Mouse (Mus musculus): ENCODE measurements around the gene Sptb.
A peak's percentile ranks its signal among the peaks of the same experiment; 100 is the strongest.

The Sptb gene

GRCm38 (mm10) chr12:76574815-76575214 lies 135.5 kb downstream of the Sptb start:
- no peak for DNase-seq (ENCODE audit: low spot score)

- no peak for DNase-seq (ENCODE audit: low spot score)
Measured at GRCm38 (mm10) chr12:76573381-76573780, 137.0 kb downstream of the Sptb start.

DNA sequence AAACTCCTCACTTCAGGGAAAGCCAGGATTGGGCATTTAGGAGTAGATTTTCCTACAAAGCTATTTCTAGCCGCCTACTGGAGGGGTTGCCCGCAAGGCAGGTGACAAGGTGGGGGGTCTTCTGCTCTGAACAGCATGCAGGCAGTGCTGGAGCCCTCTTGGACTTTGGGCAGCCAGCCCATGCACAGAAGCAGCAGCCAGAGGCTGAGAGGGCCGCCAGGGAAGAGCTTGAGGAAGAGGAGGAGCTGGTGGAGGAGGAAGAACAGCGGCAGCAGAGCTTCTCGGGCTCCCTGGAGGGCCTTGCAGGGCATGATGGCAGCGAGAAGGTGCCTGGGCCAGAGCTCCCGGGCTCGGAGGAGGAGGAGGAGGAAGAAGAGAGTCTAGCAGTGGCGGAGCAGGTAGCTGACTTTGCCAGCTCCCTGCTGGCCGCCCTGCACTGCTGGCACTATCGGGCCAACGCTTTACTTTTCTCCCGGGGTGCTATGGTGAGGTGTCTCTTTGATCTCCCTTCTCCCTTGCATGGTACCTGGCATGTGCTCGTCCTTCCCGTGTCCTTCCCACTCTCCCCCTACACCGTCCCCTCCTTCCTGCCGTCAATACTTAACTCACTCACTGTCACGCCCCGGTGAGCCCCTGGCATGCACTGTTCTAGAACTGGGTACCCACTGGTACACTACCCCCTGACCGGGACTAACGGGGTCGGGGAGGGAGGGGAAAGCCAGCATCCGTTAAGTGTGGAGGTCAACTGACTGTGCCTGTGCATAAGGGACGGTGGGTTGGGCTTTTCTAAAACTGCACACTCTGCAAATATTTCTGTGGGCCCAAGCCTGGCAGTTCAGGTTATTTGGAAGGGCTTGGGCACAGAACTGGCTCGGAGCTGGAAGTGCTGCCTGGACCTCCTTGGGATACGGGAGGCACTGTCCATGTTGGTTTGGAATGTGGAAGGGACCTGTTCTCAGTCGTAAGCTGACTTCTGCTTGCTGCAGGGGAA lies 137.8 kb downstream of the Sptb start:
- no peak for DNase-seq (ENCODE audit: low spot score)

- DNase-seq (ENCODE audit: low spot score), result no peak
Measured at GRCm38 (mm10) chr12:76571266-76571665, 139.1 kb downstream of the Sptb start.

DNA sequence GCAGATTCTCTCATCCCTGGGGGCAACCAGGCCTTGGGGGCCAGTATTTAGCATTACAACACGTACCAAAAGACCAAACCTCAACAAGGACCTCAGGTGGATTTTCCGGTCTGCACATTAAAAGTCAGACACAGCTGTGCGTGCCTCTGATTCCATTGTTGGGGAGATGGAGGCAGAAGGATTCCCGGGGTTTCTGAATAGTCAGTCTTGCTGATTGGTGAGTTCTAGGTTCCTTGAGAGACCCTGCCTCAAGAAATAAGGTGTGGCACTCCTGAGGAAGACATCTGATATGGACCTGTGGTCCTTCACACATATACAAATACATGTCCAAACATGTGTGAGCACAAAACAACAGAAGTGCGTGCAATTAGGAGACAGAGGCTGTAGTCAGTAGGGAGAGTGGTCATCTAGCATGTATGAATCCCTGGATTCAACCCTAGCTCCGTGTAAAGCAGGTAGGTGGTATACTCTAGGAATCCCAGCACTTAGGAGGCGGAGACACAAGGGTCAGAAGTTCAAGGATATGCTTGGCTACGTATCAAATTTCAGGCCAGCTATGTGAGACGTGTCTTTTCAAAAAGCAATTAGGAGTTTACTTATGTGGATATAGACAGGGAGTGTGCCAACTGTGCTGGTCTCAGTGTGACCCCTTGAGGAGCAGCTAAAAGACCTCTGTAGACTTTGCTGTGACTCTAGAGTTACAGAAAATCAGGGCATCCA lies 140.0 kb downstream of the Sptb start:
- DNase-seq (ENCODE audit: low spot score), result no peak

- no peak for DNase-seq (ENCODE audit: low spot score)
Measured at GRCm38 (mm10) chr12:76566284-76566683, 144.1 kb downstream of the Sptb start.

GRCm38 (mm10) chr12:76562196-76562595 lies 148.2 kb downstream of the Sptb start:
- DNase-seq (ENCODE audit: low spot score), result no peak

DNA sequence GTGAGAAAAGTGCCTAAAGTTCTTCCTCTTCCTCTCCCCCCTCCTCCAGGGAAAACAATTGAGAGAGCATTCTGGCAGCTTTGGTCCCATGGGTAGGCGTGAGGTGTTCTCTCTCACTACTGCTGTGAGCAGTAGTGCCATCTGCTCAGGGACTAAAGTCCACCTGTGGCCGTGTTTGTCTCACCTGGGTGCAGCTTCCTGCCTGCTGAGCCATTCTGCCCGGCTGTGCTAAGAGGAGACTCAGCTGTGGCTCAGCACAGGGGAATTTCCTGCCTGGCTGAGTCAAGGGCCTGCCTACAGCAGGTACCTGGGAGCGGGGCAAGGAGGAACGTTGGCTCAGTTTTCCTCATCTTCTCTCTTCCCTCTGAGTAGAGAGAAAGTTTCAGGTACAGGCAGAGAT lies 152.1 kb downstream of the Sptb start:
- no peak for DNase-seq (ENCODE audit: low spot score)

DNA sequence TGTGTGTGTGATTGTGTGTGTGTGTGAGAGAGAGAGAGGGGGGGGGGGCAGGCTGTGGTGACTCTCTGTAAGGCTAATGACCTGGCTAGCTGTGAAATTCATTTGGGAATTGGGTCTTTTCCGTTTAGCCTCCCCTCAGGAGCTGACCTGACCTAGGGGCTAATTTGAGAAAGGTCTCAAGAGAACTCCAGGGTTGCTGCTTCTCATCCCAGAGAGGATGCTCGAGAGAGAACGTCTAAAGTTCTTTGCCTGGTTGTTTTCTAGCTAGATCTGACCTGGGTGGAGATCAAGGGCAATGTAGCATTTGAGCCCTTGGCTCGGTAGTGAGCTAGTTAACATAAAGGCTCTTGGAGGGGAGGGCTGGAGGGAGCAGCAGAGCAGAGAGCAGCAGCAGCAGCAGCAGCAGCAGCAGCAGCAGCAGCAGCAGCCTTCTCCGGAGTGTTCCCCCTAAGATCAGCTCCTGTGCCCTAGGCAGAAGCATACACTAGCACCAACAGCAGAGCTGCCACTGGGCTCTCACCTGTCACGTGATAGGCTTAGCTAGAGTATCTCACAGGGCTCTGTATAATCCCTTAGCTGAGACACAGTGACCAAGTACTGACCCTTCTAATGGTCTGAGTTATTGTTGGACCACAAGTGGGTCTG lies 153.5 kb downstream of the Sptb start:
- DNase-seq (ENCODE audit: low spot score), result peak; percentile 52

DNA sequence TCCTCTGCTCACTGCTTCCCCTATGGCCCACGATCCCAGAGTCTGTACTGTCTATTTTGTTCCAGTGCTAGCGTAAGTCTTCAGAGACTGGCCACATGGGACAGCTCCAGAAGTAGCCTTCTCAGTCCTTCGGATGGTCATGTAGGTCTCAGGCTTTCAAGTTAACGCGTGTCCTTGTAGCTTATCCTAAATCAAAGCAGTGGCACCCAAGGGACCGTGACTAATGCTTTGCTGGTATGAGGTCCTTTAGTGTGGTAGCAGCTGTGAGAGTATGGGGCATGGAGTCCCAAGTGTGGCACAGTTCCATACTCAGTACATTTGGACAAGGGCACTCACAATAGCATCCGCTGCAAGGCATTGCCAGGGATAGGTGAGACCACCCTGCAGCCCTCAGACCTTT lies 154.2 kb downstream of the Sptb start:
- no peak for DNase-seq (ENCODE audit: low spot score)

DNA sequence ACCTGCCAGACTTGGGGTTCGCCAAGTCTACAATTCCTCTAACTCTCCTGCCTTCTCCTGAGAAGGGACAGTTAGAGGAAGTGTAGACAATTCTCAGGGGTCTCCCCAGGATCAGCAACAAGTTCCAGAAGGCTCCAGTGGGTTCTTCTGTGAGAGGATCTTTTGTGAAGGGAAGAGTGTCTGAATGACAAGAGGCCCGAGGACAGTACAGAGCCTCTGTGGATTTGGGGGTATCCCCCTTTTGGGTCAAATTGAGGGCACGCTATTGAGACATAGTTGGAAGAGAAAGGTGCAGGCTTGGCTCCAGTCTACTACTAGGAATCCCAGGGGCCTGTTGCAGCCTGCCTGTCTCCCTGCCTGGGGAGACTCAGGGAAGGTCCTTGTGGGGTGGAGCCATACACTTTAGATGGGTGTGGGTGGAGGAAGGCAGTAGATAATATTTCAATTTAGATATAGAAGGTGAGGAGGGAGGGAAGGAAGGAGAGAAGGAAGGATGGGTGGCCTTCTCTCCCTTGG lies 155.4 kb downstream of the Sptb start:
- no peak for DNase-seq (ENCODE audit: low spot score)

- DNase-seq (ENCODE audit: low spot score), result no peak
Measured at GRCm38 (mm10) chr12:76554392-76554791, 156.0 kb downstream of the Sptb start.

DNA sequence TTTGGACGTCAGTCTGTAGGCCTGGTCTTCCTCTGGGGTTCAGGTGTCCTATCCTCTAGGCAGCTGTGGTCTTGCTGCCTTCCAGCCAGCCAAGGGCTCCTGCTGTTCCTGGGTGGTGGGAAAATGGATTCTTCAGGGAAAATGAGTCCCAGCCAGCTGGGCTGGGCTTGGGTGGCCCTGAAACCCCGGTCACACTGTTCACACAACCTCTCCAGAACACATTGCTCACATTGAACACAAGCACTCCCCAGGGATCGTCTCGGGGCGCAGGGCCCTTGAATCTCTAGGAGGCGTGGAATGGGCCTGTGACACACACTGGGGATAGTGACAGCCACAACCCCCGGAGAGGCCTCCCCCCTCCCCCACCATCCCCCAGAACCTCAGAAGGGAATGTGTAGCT lies 156.4 kb downstream of the Sptb start:
- no peak for DNase-seq (ENCODE audit: low spot score)

DNA sequence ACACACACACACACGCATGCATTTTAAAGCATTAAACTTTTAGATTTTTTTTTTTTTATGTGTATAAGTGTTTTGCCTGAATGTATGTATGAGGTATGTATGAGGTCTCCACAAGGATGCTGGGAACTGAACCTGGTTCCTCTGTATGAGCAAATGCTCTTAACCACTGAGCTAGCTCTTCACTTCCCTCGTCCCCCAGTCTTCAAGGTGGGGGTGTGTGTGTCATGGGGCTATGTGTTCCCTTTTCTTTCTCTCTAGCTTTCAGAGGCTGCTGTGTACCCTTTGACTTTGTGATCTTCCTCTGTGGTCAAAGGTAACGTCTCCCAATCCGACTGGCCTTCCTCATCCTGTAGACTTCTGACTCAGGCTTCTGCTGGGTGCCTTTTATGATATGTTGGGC lies 157.4 kb downstream of the Sptb start:
- DNase-seq (ENCODE audit: low spot score), result no peak

DNA sequence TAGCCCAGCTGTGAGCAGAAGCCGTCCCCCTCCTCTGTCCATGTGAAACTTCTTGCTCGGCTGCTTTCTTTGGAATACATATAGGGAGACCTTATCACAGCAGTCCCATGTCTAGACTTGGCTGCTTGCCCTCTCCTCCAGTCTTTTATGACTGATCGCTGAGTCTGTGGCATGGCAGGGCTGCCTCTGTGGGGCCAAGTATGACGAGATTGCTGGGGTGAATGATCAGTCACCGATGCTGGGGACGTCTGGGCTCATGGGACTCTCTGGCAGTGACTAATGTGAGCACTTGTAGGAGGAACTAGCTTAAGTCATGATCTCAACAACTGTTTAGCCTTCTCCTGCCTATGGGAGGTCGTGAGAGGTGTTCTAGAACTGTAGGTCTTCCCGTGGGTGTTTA lies 158.0 kb downstream of the Sptb start:
- DNase-seq (ENCODE audit: low spot score), result no peak

- no peak for DNase-seq (ENCODE audit: low spot score)
Measured at GRCm38 (mm10) chr12:76549203-76549602, 161.1 kb downstream of the Sptb start.

GRCm38 (mm10) chr12:76548082-76548423 lies 162.3 kb downstream of the Sptb start:
- DNase-seq (ENCODE audit: low spot score), result no peak

- DNase-seq (ENCODE audit: low spot score), result no peak
Measured at GRCm38 (mm10) chr12:76547409-76548081, 162.8 kb downstream of the Sptb start.

DNA sequence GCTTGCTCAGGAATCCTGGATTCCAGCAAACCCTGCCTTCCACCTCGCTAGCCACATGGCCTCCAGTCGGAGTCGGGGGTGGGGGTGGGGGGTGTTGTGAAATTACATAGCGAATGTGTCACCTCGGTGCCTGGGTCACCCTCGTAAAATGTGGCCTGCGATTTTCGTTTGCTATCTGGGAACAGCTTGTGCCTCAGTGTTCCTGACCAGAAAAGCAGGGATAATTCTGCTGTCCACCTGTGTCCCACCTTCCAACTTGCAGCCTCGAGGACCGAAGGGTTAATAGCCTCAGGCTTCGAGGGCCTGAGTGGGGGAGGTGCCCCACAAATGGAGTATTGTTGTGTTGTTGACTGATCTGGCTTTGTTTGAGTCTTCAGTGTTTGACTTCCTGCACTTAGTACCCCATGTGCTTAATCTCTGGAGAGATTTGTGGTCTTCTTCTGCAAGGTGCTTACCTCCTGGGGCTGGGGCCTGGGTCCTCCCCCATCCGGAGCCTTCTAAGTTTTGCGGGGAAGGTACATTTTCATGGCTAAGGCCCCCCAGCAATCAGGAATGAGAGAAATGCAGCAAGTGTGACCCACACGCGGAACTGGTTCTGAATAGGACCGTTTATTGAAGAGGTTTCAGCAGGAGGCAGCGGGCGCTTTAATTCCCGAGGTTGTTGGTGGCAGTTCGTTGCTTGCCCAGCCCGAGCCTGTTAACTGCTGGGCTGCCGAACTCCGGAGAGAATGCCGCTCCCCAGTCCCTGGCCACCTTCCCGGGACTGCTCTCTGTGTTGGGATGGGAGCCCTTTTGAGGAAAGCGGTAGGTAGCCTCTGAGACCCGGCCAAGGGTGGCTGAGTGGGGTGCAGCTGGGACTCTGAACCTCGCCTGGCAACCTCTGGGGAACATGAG lies 163.7 kb downstream of the Sptb start:
- DNase-seq (ENCODE audit: low spot score), result peak; percentile 45

- DNase-seq (ENCODE audit: low spot score), result no peak
Measured at GRCm38 (mm10) chr12:76545786-76546370, 164.5 kb downstream of the Sptb start.

DNA sequence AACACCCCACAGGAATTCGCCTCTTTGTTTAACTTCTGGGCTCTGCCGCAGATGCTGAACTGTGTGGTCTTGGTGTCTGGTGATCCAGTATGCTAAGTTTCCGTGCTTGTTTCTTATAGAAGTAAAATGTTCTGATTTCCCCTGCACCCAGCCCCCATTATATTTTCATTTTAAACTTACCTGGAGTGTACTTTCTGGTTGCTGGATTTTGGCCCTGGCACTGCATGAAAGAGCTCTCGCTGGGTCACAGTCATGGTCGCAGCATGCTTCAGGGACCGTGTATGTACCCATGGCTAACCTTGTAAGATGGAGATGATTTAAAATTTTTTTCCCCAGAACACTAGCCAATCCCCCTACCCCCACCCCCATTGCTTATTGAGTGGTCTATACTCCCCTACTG lies 168.5 kb downstream of the Sptb start:
- no peak for DNase-seq (ENCODE audit: low spot score)
